Mouse (Mus musculus) gonadal fat pad, adult 2 months (tissue): ENCODE results near the gene Tex46. TPM values are rescaled to one million over a fixed set of nuclear protein-coding genes. Genes with fewer than 3 reads are reported as not detected.

ENCODE experiments used
- polyA plus RNA-seq: library from polyadenylated mRNA; depleted of rRNA; stranded (reverse); fragments of >200 nt; gene quantifications from 2 replicates; pipeline ENCODE4 v1.2.3, GENCODE M21; 2012; rRNA removed

Tex46 gene
- polyA plus RNA-seq, 1 experiment, result 0.43 TPM

Other genes starting within 250 kb of the Tex46 start
- gene Htr1d, start 186.9 kb upstream of the Tex46 start, polyA plus RNA-seq, result 0.32 and 0.41 TPM in 2 replicates
- gene 6030445D17Rik, start 148.2 kb upstream of the Tex46 start, polyA plus RNA-seq, result 0.43 and 0.46 TPM in 2 replicates
- 11.1 and 14.9 TPM in 2 replicates for gene Luzp1, start 140.7 kb upstream of the Tex46 start, polyA plus RNA-seq
- 26.1 and 30.5 TPM in 2 replicates for gene Kdm1a, start 7.7 kb upstream of the Tex46 start, polyA plus RNA-seq
- gene Lactbl1, start 12.2 kb downstream of the Tex46 start, polyA plus RNA-seq, result 0.03 and 0.04 TPM in 2 replicates
- gene Ephb2, start 225.6 kb downstream of the Tex46 start, polyA plus RNA-seq, result 14.4 and 20.6 TPM in 2 replicates